Mouse (Mus musculus) brain, adult 2 months (tissue): ENCODE results near the gene Lbr.

ENCODE experiments used
- DNase-seq: peaks from one replicate; pipeline ENCODE4 v3.0.0; 2011; ENCODE audit warnings: low read depth, low spot score

The Lbr gene

GRCm38 (mm10) chr1:181842781-181843180 is at the start of gene Lbr:
Gene Lbr, minus strand, starts transcription at chr1:181843046.
- DNase-seq, result peak; percentile 54

- DNase-seq, result no peak
Observed at GRCm38 (mm10) chr1:181889670-181890069, 46.8 kb upstream of the Lbr start.

DNA sequence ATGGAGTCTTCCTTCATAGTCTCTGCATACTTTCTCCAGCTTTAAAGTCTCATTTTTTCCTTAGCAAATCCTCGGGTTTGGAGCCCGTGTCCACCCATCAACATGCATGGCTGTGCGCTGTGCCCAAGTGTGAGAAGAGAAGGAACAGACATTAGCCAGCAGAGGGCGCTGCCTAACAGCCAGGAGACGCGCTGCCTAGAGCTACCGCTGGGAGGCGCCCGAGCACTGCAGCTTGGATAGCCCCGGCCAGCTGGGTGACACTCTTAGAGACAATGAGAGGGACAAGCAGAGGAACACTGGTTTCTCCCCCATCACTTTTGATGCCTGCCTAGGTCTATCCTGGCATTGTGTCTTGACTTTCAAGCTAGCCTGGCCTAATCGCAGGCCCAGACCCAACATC is 46.0 kb upstream of the Lbr start:
- peak; percentile 89 for DNase-seq

GRCm38 (mm10) chr1:181881532-181881931 is 38.7 kb upstream of the Lbr start:
- peak; percentile 76 for DNase-seq

DNA sequence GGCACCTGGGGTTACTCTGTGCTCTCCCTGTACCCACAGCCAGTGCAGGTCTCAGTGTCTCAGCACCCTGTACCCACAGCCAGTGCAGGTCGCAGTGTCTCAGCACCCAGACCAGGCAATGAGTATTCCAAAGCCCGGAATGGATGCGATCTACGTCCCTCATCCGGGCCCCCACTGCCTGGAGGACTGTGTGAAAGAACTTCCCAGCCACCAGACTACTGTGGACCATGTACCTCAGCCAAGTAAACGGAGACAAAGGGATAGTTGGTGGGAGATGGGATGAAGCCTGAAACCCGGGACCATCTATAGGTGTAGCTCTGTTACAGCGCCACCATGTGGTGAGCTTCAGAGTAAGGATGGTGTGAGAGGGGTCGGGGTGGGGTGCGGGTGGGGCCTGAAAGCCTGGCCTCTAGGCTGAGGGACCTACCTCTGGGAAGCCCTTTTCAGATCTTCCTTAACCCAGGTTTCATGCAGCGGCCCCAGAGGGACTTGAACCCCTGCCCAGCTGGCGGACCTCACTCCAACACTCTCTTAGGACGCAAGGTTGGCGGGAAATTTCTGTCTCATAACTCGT is 38.0 kb upstream of the Lbr start:
- DNase-seq, result no peak

DNA sequence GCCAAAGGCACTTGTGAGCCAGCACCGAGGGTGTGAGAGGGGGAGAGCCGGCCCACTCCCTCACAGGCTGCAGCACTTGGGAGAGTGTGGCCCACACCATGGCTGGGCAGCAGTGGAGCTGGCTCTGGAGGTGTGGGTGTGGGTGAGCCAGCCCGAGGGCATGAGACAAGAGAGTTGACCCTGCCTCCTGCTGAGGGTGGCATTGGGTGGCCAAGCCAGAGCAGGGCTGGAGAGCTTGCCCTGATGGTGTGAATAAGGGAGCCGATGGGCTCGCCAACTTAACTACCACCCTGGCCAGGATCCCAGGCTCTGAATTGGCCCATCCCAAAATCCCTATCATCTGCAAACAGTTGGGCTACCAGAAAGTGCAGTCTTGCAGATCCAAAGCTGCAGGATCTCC is 35.6 kb upstream of the Lbr start:
- no peak for DNase-seq

- no peak for DNase-seq
Observed at GRCm38 (mm10) chr1:181877088-181877487, 34.2 kb upstream of the Lbr start.

GRCm38 (mm10) chr1:181876656-181877055 is 33.8 kb upstream of the Lbr start:
- DNase-seq, result no peak

DNA sequence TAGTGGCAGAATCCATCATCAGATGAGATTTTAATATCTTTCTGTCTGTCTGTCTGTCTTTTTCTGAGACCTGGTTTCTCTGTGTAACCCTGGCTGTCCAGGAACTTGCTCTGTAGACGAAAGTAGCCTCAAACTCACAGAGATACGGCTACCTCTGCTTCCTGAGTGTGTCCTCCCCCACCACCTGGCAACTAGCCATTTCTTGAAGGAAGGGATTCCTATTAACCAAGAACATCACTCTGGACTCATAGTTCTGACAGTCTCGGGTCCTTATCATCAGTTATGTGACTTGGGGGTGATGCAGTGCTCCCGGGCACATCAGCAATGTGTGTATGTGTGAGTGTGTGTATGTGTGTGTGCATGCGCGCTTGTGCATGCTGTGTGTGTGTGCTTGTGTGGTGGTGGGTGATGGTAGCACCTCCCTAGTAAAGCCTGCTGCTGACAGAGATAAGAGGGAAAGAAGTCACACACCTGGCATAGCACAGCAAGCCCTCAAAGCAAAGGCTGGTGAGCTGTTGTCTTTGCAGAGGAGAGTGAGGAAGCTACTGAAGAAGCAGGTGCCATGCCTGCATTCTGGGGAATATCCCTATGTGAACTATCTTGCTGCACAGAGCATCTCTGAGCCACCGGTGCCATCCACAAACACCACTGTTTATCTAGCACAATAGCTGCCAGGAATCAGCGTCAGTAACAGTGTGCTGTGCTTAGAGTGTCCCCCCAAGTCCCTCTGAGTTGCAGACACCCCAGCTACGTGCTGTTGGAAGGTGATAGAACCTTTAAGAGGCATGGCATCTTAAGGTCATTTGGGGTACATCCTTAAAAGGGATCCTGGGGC is 30.5 kb upstream of the Lbr start:
- DNase-seq, result no peak

DNA sequence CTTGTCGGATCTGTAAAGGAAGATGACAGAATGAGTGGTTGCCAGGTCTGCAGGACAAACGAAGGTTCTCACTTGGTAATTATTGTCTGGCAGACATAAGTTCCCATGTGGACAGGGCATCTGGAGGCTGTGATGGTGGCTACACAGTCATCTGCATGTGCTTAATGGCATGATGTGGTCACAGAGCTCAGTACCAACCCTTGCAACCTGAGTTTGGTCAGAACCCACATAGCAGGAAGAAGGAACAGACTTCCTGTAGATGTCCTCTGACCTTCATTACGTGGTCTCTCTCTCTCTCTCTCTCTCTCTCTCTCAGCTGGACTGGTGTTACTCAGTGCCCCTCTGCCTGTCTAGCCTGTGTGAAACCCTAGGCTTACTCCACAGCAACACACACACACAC is 29.8 kb upstream of the Lbr start:
- no peak for DNase-seq

- no peak for DNase-seq
Observed at GRCm38 (mm10) chr1:181866429-181867280, 23.8 kb upstream of the Lbr start.

DNA sequence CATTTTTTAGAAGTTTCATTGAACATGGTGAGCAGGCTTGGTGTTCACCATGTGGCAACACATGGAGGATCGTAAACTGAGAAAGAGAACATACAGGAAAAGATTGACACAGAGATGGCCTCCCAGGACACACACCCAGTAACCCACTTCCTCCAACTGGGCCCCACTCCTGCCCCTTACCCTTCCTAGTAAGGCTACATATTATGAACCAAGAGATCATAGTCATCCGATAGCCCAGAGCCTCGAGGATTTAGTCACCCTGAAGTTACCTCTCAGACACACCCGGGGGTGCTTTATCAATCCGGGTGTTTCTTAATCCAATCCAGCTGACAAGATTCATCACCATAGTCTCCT is 23.0 kb upstream of the Lbr start:
- DNase-seq, result no peak

- DNase-seq, result no peak
Observed at GRCm38 (mm10) chr1:181864971-181865862, 22.4 kb upstream of the Lbr start.

GRCm38 (mm10) chr1:181863431-181863830 is 20.6 kb upstream of the Lbr start:
- DNase-seq, result no peak

DNA sequence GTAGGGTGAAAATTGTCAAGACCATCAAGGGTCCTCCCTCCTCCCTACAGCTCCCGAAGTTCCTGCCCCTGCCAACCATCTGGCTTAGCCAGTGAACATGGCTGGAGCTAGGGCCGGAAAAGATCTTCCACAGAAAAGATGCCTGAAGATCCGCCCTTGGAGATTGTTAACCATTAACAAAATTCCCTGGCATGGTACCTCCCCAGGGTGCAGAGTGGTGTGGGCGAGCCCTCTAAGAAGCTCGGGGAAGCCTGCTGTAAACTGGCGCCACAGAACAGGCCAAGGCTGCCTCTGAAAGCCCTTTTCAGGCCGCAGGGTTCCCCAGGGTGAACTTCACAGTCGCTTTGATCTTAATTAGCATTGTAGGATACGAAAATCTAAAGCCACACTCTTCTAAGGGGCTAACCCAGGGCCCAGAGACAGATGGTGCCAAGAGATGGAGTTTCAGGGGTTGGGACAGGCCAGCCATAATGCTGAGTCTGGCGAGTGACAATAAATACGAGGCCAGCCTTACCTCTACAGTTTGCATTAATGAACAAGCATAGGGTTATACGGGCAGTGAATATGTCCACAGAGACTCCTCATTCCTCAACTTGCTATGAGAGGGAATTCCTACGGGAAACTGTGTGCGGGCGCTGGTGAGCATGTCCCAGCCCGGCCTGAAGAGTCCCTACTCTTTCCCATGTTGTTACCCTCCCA is 20.0 kb upstream of the Lbr start:
- no peak for DNase-seq

- DNase-seq, result no peak
Observed at GRCm38 (mm10) chr1:181861181-181861902, 18.5 kb upstream of the Lbr start.

- peak; percentile 48 for DNase-seq
Observed at GRCm38 (mm10) chr1:181860659-181861058, 17.8 kb upstream of the Lbr start.

DNA sequence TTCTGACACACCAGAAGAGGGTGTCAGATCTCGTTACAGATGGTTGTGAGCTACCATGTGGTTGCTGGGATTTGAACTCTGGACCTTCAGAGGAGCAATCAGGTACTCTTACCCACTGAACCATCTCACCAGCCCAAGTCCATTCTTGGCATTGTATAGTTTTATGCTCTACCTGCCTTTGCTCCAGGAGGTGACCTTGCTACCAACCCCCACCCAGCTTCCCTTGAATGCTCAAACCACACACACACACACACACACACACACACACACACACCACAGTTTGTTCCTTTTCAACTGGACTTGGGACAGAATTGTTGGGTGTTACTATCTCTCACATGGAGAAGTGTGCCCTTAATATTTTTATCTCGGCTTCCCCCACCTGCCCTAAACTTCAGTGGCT is 13.5 kb upstream of the Lbr start:
- no peak for DNase-seq

DNA sequence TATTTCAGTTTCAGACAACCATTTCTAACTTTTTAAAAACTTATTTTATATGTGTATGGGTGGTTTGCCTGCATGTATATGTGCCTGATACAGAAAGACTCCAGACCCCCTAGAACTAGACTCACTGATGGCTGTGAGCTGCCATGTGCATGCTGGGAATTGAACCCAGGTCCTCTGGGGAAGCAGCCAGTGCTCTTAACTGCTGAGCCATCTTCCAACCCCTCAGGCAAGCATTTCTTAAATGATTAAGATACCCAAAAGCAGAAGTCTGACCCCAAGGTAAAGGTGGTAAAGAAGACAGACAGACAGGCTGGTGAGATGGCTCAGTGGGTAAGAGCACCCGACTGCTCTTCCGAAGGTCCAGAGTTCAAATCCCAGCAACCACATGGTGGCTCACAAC is 12.0 kb upstream of the Lbr start:
- DNase-seq, result no peak

DNA sequence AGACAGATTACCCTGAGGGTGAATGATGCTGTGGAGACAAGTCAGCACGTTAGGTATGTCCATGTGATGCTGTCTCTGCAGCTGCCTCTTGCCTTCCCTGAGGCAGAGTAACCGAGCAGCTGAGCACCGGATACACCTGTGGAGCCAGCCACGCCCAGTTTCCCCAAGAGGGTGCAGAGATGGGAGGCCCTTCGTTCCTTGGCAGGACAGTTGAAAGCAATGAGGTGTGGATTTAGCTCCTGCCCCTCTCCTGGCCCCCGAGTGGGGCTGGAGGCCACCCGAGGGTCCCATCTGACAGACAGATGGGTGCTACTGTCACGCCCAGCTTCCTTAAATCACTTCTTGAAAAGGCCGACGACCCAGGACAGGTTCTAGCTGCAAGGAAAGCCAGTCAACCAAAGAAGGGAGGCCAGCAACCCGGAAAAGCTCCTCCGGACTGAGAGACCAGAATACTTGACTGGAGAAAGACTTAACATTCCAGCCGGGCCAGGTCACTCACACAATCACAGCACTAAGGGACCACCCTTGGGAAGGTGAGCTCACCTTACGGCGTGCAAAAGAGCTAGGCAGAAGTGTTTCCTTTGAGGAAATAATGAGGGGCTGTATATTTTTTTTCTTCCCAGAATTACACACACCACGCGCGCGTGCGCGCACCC is 10.4 kb upstream of the Lbr start:
- DNase-seq, result no peak
